25 mouse cellular contexts compared by ENCODE assay signal in genomic region chr10:84069806-84070205, GRCm38 (mm10).
DNase-seq lines count a peak whose midpoint lies in the region; ATAC-seq and TF ChIP-seq lines count a peak whose summit lies in the region.
"Had no signal": no experiment of that assay in that cellular context is flagged by ENCODE, and none has a peak within 500 bp of the region (broad histone marks: within the 10 kb centered on the region; RNA-seq: fewer than 3 reads in every experiment).

No protein-coding gene starts in this region.

- no peaks in the 10 kb centered on the region for H3K9me3 ChIP-seq in heart, embryonic 16.5 days (replicated peaks; ENCODE audit: control insufficient read depth, low read length)
- no peaks in the 10 kb centered on the region for H3K9me3 ChIP-seq in heart, embryonic 10.5 days
- H3K9me3 ChIP-seq in limb, embryonic 14.5 days (ENCODE audit: control insufficient read depth, low read length) = no peaks in the 10 kb centered on the region
- no peaks in the 10 kb centered on the region for H3K9me3 ChIP-seq in midbrain, embryonic 13.5 days
- H3K9me3 ChIP-seq: forebrain, embryonic 15.5 days; intestine, embryonic 15.5 days; midbrain, embryonic 10.5 days; stomach, embryonic 15.5 days had no signal

- 55% methylated on average over 9 of the region's 9 CpGs for WGBS in heart, embryonic 16.5 days
- 81% methylated on average over 9 of the region's 9 CpGs for WGBS in heart, embryonic 10.5 days
- 48% methylated on average over 9 of the region's 9 CpGs for WGBS in limb, embryonic 14.5 days
- 93% methylated on average over 9 of the region's 9 CpGs for WGBS in midbrain, embryonic 13.5 days

- H3K27ac ChIP-seq in heart, embryonic 16.5 days (ENCODE audit: low read length) = 0 out of 2 replicates have a peak overlapping the region, but pooled peaks have one; percentile 16
- H3K27ac ChIP-seq in heart, embryonic 10.5 days = no peak overlapping the region
- H3K27ac ChIP-seq in limb, embryonic 14.5 days (replicated peaks; ENCODE audit: low read depth, low read length) = no peak overlapping the region; the same call in 1 of the 2 replicates
- H3K27ac ChIP-seq in midbrain, embryonic 13.5 days = no peak overlapping the region
- H3K27ac ChIP-seq: forebrain, embryonic 15.5 days; hindbrain, embryonic 14.5 days; intestine, embryonic 15.5 days; layer of hippocampus, adult 2 months; midbrain, embryonic 10.5 days; stomach, embryonic 15.5 days had no signal

- H3K4me2 ChIP-seq in heart, embryonic 16.5 days (ENCODE audit: low read depth, low read length) = no peak overlapping the region
- no peak overlapping the region for H3K4me2 ChIP-seq in limb, embryonic 14.5 days (replicated peaks; ENCODE audit: low read depth, low read length, severe bottlenecking)
- H3K4me2 ChIP-seq in midbrain, embryonic 13.5 days (replicated peaks) = no peak overlapping the region
- H3K4me2 ChIP-seq: forebrain, embryonic 15.5 days; hindbrain, embryonic 14.5 days; intestine, embryonic 15.5 days; stomach, embryonic 15.5 days had no signal

- TF ChIP-seq POLR2A in limb, embryonic 14.5 days (IDR thresholded peaks at IDR 0.05; ENCODE audit: borderline replicate concordance, extremely low read depth, insufficient read depth, insufficient read length) = no peak

- H3K36me3 ChIP-seq in heart, embryonic 16.5 days (ENCODE audit: control insufficient read depth, insufficient read depth) = no peaks in the 10 kb centered on the region
- no peaks in the 10 kb centered on the region for H3K36me3 ChIP-seq in heart, embryonic 10.5 days
- no peaks in the 10 kb centered on the region for H3K36me3 ChIP-seq in limb, embryonic 14.5 days (ENCODE audit: control insufficient read depth, insufficient read depth, low read length)
- no peaks in the 10 kb centered on the region for H3K36me3 ChIP-seq in midbrain, embryonic 13.5 days
- H3K36me3 ChIP-seq: forebrain, embryonic 15.5 days; intestine, embryonic 15.5 days; midbrain, embryonic 10.5 days; stomach, embryonic 15.5 days had no signal

- no peak overlapping the region for H3K4me3 ChIP-seq in heart, embryonic 16.5 days (ENCODE audit: low read length)
- no peak overlapping the region for H3K4me3 ChIP-seq in heart, embryonic 10.5 days
- H3K4me3 ChIP-seq in limb, embryonic 14.5 days (replicated peaks; ENCODE audit: low read length) = no peak overlapping the region
- no peak overlapping the region for H3K4me3 ChIP-seq in midbrain, embryonic 13.5 days (replicated peaks)
- H3K4me3 ChIP-seq: forebrain, embryonic 15.5 days; intestine, embryonic 15.5 days; layer of hippocampus, adult 2 months; midbrain, embryonic 10.5 days; stomach, embryonic 15.5 days had no signal

- H3K4me1 ChIP-seq in heart, embryonic 16.5 days (ENCODE audit: control insufficient read depth, insufficient read depth, low read length) = peaks cover 5% of the 10 kb centered on the region
- H3K4me1 ChIP-seq in heart, embryonic 10.5 days = 0 out of 2 replicates have a peak, but pooled peaks cover 3% of the 10 kb centered on the region
- peaks cover 11% of the 10 kb centered on the region; the same call in 1 of the 2 replicates for H3K4me1 ChIP-seq in limb, embryonic 14.5 days (ENCODE audit: control insufficient read depth, insufficient read depth, low read length)
- H3K4me1 ChIP-seq in midbrain, embryonic 13.5 days (replicated peaks) = peaks cover 6% of the 10 kb centered on the region
- H3K4me1 ChIP-seq: intestine, embryonic 15.5 days; stomach, embryonic 15.5 days had no signal

- no peaks in the 10 kb centered on the region for H3K27me3 ChIP-seq in heart, embryonic 16.5 days (ENCODE audit: control insufficient read depth, insufficient read depth, low read length)
- no peaks in the 10 kb centered on the region for H3K27me3 ChIP-seq in heart, embryonic 10.5 days (ENCODE audit: insufficient read depth, poor library complexity, severe bottlenecking)
- no peaks in the 10 kb centered on the region for H3K27me3 ChIP-seq in limb, embryonic 14.5 days (ENCODE audit: control insufficient read depth, insufficient read depth, low read length)
- H3K27me3 ChIP-seq in midbrain, embryonic 13.5 days = no peaks in the 10 kb centered on the region
- H3K27me3 ChIP-seq: forebrain, embryonic 15.5 days; intestine, embryonic 15.5 days; stomach, embryonic 15.5 days had no signal

- no peak overlapping the region for H3K9ac ChIP-seq in heart, embryonic 16.5 days (ENCODE audit: low read length)
- no peak overlapping the region for H3K9ac ChIP-seq in limb, embryonic 14.5 days (ENCODE audit: low read depth, low read length, severe bottlenecking)
- no peak overlapping the region for H3K9ac ChIP-seq in midbrain, embryonic 13.5 days (replicated peaks)
- H3K9ac ChIP-seq: forebrain, embryonic 15.5 days; hindbrain, embryonic 14.5 days; intestine, embryonic 15.5 days; stomach, embryonic 15.5 days had no signal

- peak; percentile 49 to 61 for DNase-seq in cerebellum, postnatal 10 days
- no peak for DNase-seq in cerebellum, adult 11-12 months
- DNase-seq in heart, embryonic 10.5 days (ENCODE audit: low spot score) = no peak
- DNase-seq in kidney, adult 9 months = peak; percentile 22
- no peak for DNase-seq in kidney, postnatal 10 days
- DNase-seq in limb, embryonic 14.5 days (ENCODE audit: low spot score) = peak; percentile 77
- DNase-seq: adrenal gland, postnatal 14 days; cerebellum, adult 11 months; cerebellum, postnatal 25 days; embryo, embryonic 11 days; gastrocnemius, postnatal 36 days; layer of hippocampus, postnatal 36 days; lung, adult 2 months; lung, postnatal 4 days; right cerebral cortex, postnatal 25 days; thymus, adult 18-20 months had no signal

- ATAC-seq in heart, embryonic 16.5 days (replicated peaks; ENCODE audit: extremely low read depth, insufficient read depth, low FRiP score) = no peak
- no peak for ATAC-seq in limb, embryonic 14.5 days (ENCODE audit: low FRiP score, low read depth)
- ATAC-seq in midbrain, embryonic 13.5 days = no peak
- ATAC-seq: CD4-positive, CD25-positive, alpha-beta regulatory T cell, adult 4 months; forebrain, embryonic 15.5 days; intestine, embryonic 15.5 days had no signal

Comparison
In these comparisons a context has a peak if more than half of its experiments do, and no peak if none do; other contexts are left out.
1. DNase-seq: peak in cerebellum, postnatal 10 days (2 of 2), kidney, adult 9 months (single experiment) and limb, embryonic 14.5 days (single experiment); none in cerebellum, adult 11-12 months (single experiment), heart, embryonic 10.5 days (single experiment) and kidney, postnatal 10 days (single experiment).